Mouse (Mus musculus) cerebellum, adult 11 months (tissue): ENCODE data around the gene Nampt.

Experiments
- DNase-seq: peaks from one replicate; pipeline ENCODE4 v3.0.0; 2022

Nampt gene

GRCm38 (mm10) chr12:32819416-32819815, at the start of gene Nampt:
TSS of gene Nampt (plus strand) at chr12:32819545.
- DNase-seq, result no peak

GRCm38 (mm10) chr12:32770766-32771165, 48.6 kb upstream of the Nampt start:
- no peak for DNase-seq

GRCm38 (mm10) chr12:32774592-32774991, 44.8 kb upstream of the Nampt start:
- no peak for DNase-seq

GRCm38 (mm10) chr12:32789092-32789491, 30.3 kb upstream of the Nampt start:
- no peak for DNase-seq

- DNase-seq, result no peak
Measured at GRCm38 (mm10) chr12:32795765-32796471, 23.4 kb upstream of the Nampt start.

- no peak for DNase-seq
Measured at GRCm38 (mm10) chr12:32797438-32797837, 21.9 kb upstream of the Nampt start.

- DNase-seq, result no peak
Measured at GRCm38 (mm10) chr12:32801078-32801477, 18.3 kb upstream of the Nampt start.

GRCm38 (mm10) chr12:32805559-32805958, 13.8 kb upstream of the Nampt start:
- DNase-seq, result no peak

- DNase-seq, result peak; percentile 99
Measured at GRCm38 (mm10) chr12:32819823-32820605, 669 bp downstream of the Nampt start.

GRCm38 (mm10) chr12:32820688-32821503, 1.6 kb downstream of the Nampt start:
- peak; percentile 84 for DNase-seq

GRCm38 (mm10) chr12:32821504-32822011, 2.2 kb downstream of the Nampt start:
- no peak for DNase-seq

GRCm38 (mm10) chr12:32822066-32822465, 2.7 kb downstream of the Nampt start:
- no peak for DNase-seq

- no peak for DNase-seq
Measured at GRCm38 (mm10) chr12:32824586-32824985, 5.2 kb downstream of the Nampt start.

GRCm38 (mm10) chr12:32826971-32827370, 7.6 kb downstream of the Nampt start:
- peak; percentile 29 for DNase-seq

GRCm38 (mm10) chr12:32828137-32828760, 8.9 kb downstream of the Nampt start:
- no peak for DNase-seq

- peak; percentile 27 for DNase-seq
Measured at GRCm38 (mm10) chr12:32829321-32830090, 10.2 kb downstream of the Nampt start.

GRCm38 (mm10) chr12:32832076-32832475, 12.7 kb downstream of the Nampt start:
- no peak for DNase-seq

- no peak for DNase-seq
Measured at GRCm38 (mm10) chr12:32834781-32835180, 15.4 kb downstream of the Nampt start.

GRCm38 (mm10) chr12:32835235-32835634, 15.9 kb downstream of the Nampt start:
- DNase-seq, result no peak

- no peak for DNase-seq
Measured at GRCm38 (mm10) chr12:32838406-32838805, 19.1 kb downstream of the Nampt start.

GRCm38 (mm10) chr12:32838954-32839353, 19.6 kb downstream of the Nampt start:
- DNase-seq, result no peak

- DNase-seq, result no peak
Measured at GRCm38 (mm10) chr12:32841442-32841900, 22.1 kb downstream of the Nampt start.
